Mouse (Mus musculus) cerebellum, adult 9-10 months (tissue): ENCODE results near the gene Ilk.
"Not testable (repeated sequence)": the region's sequence is repeated elsewhere in the genome, so short reads cannot be mapped to it uniquely, and the experiment has no call there.

Experiments used
- DNase-seq: peaks from one replicate; pipeline ENCODE4 v3.0.0; 2022

Ilk gene

DNA sequence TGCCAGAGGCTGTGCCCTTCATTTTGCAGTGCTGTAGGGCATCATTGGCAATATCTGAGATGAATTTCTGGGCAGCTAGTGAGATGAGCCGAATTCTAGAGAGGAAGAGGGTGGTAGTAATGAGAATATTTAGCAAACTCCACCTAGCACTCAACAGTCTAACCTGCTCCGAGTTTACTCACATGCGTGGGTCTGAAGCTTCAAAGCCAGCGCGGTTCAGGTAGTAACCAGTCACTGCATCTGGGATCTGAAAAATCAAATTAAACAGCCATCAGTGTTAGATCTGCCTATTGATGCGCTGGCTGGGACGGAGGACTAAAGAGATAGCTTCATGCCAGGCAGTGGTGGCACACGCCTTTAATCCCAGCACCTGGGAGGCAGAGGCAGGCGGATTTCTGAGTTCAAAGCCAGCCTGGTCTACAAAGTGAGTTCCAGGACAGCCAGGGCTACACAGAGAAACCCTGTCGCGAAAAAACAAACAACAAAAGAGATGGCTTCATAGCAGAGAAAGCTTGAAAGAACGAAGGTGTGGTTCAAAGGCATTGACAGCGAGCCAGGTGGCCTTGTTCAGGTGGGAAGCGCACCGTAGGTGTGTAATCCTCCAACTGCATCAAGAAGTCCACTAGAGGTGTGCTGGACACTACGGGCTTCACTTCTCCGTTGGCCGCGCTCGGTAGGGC, 7.0 kb downstream of the Ilk start:
- DNase-seq = not testable (repeated sequence)

- peak; percentile 85 for DNase-seq
These were observed 7.7 kb downstream of the Ilk start, which contains the start of gene Taf10 for GRCm38 (mm10) chr7:105743926-105744590. Gene Taf10, minus strand, starts transcription at chr7:105744361.

GRCm38 (mm10) chr7:105747776-105748175, 11.4 kb downstream of the Ilk start:
- DNase-seq = no peak

GRCm38 (mm10) chr7:105751491-105752433, 15.4 kb downstream of the Ilk start, which contains the start of gene Tpp1:
Gene Tpp1, minus strand, starts transcription at chr7:105752235.
- peak; percentile 99 for DNase-seq

GRCm38 (mm10) chr7:105752716-105753115, 16.3 kb downstream of the Ilk start:
- peak; percentile 74 for DNase-seq

GRCm38 (mm10) chr7:105753281-105753680, 16.9 kb downstream of the Ilk start:
- no peak for DNase-seq

GRCm38 (mm10) chr7:105761813-105762484, 25.6 kb downstream of the Ilk start:
- DNase-seq = no peak

GRCm38 (mm10) chr7:105762517-105763270, 26.3 kb downstream of the Ilk start:
- no peak for DNase-seq

GRCm38 (mm10) chr7:105764331-105764730, 27.9 kb downstream of the Ilk start:
- no peak for DNase-seq

- no peak for DNase-seq
These were observed 31.4 kb downstream of the Ilk start for GRCm38 (mm10) chr7:105767729-105768165.

- no peak for DNase-seq
These were observed 33.6 kb downstream of the Ilk start for GRCm38 (mm10) chr7:105769959-105770358.

- DNase-seq = no peak
These were observed 35.9 kb downstream of the Ilk start for GRCm38 (mm10) chr7:105772331-105772730.

- no peak for DNase-seq
These were observed 36.6 kb downstream of the Ilk start for GRCm38 (mm10) chr7:105773041-105773440.

DNA sequence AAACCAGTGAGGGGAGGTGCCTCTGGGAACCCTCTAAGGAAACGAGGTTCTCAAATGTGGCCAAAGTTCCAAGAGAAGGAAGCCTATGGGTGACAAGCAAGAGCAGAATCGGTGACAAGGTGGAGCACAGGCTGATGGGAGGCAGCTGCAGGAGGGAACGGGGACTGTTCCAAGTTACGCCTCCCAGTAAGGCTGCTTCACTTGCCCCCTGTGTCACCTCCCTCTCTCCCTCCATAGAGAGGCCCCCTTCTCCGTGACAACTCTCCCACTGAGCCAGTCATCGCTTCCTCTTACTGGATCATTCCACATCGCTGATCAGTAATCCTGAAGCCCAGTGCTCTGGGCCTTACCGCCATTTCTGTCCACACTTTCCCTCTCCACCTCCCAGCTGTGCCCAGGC, 38.3 kb downstream of the Ilk start:
- DNase-seq = no peak

- no peak for DNase-seq
These were observed 39.6 kb downstream of the Ilk start for GRCm38 (mm10) chr7:105776026-105776425.

DNA sequence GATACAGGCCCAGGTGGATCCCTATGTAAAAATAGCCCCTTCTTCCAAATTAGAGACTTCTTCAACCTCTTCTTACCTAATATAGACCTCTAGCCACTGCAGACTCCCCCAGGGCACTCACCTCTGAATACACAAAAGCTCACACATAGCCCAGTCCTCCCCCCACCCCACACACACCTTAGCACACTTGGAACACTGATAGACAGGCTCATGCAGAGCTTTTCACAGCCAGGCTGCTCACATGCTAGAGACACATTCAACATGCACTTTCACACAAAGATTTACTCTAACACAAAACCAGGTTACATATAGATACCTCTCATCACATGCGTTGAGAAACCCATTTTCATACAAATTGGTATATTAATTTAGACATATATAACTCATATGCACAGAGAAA, 40.9 kb downstream of the Ilk start:
- no peak for DNase-seq

GRCm38 (mm10) chr7:105777797-105778552, 41.6 kb downstream of the Ilk start:
- no peak for DNase-seq

DNA sequence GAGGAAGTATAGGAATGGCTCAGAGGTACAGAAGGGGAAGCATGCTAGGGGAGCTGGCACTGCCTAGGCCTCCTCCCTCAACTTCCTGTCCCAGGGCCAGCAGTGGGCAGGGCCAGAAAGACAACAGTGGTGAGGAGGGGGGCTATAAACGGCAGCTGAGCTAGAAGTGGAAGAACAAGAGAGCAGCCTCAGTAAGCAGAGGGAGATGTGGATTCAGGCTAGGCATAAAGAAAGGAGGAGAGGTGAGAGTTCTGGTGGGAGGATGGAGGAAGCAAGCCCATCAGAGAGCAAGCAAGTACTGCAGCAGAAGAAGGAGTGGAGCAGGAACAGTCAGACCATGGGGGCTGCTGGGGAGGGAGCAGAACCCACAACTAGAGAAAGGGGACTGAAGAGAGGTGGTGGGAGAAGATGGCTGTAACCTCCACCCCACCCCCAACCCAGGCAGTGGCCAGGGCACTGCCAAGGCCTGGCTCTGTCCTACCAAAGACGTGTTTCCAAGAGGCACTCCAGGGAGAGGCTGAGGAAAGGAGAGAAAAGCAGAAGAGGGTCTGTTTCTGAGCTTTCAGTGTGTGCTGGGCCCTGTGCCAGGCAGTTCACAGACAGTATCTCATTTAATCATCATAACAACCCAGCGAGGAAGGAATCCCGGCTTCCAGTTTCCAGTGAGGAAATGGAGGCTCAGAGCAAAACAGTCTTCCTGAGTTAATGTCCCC, 42.3 kb downstream of the Ilk start:
- DNase-seq = no peak

DNA sequence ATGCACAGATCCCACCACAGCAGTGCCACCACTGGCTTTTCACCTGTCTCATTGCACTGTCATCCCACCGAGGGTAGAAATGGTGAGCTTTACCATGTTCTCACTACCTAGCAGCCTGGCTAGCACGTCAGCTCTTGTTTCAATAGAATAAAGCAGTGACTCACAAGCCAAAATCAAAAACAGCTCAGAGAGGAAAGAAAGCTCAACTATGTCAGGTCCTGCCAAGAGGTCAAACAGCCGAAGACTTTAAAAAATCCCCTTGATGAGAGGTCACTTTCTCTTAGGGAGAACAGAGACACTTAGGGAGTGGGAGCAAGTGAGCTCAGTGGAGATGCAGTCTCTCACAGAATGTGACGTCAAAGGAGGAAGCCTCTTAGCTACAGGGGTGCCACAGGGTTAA, 47.5 kb downstream of the Ilk start:
- DNase-seq = no peak

DNA sequence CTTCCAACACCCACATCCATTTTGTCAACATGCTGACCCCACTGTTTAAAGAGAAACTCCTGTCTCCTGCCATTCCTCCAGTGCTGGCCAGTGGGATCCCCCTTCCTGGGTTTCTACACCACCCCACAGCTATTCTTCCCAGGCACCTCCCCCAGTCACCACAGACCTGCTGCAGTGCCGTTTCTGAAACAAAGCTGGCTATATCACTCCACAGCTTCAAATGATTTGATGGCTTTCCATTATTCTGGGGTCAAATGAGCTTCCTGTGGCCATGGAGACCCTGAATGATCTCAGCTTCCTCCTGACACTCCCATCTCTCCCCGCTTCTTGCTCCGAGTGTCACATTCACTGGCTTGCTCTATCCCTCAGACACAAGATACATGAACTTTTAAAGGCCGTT, 48.2 kb downstream of the Ilk start:
- no peak for DNase-seq
